Mouse (Mus musculus): ENCODE measurements at regions not wholly inside any gene's neighbourhood (a gene's known extent, or its start where the extent isn't known, plus 50 kb on each side); places are given as distances from the start of the nearest gene placed in this dataset.

- no peaks in the 10 kb centered on the region for H3K4me1 ChIP-seq (ENCODE audit: insufficient read depth)
- H3K36me3 ChIP-seq (ENCODE audit: insufficient read depth): no peaks in the 10 kb centered on the region
- no peak overlapping the region for H3K27ac ChIP-seq (ENCODE audit: low read depth, low read length)
- no peak overlapping the region for H3K4me2 ChIP-seq (ENCODE audit: low read depth)
- WGBS: 61% methylated on average over 9 of the region's 9 CpGs
- H3K9me3 ChIP-seq (ENCODE audit: low read length): no peaks in the 10 kb centered on the region
- ATAC-seq (no peak), DNase-seq (peak; percentile 34)
- no peaks in the 10 kb centered on the region for H3K27me3 ChIP-seq (ENCODE audit: insufficient read depth, low read length)
- no peak overlapping the region for H3K4me3 ChIP-seq (ENCODE audit: low read depth, low read length)
- no peak for TF ChIP-seq CTCF (IDR thresholded peaks at IDR 0.05; ENCODE audit: low read depth)
- H3K9ac ChIP-seq: no peak overlapping the region
These were observed 162.6 kb downstream of the Inhbb start for GRCm38 (mm10) chr1:119259455-119259854.

- Histone ChIP-seq H3K4me3 (ENCODE audit: low read depth, low read length) (no peak overlapping the region), H3K4me1 (ENCODE audit: insufficient read depth) (no peaks in the 10 kb centered on the region), H3K36me3 (ENCODE audit: insufficient read depth) (no peaks in the 10 kb centered on the region), H3K27me3 (ENCODE audit: insufficient read depth, low read length) (no peaks in the 10 kb centered on the region), H3K9me3 (ENCODE audit: low read length) (no peaks in the 10 kb centered on the region), H3K9ac (no peak overlapping the region), H3K27ac (ENCODE audit: low read depth, low read length) (no peak overlapping the region), H3K4me2 (ENCODE audit: low read depth) (no peak overlapping the region)
- peak; percentile 77 for DNase-seq
- no peak for TF ChIP-seq CTCF (IDR thresholded peaks at IDR 0.05; ENCODE audit: low read depth)
- peak; percentile 85 for ATAC-seq
- 36% methylated on average over 8 of the region's 8 CpGs for WGBS
These were observed 165.3 kb downstream of the Inhbb start for GRCm38 (mm10) chr1:119256769-119257168.

- Histone ChIP-seq H3K4me2 (ENCODE audit: low read depth) (no peak overlapping the region), H3K4me1 (ENCODE audit: insufficient read depth) (no peaks in the 10 kb centered on the region), H3K36me3 (ENCODE audit: insufficient read depth) (no peaks in the 10 kb centered on the region), H3K9ac (no peak overlapping the region), H3K27me3 (ENCODE audit: insufficient read depth, low read length) (no peaks in the 10 kb centered on the region), H3K27ac (ENCODE audit: low read depth, low read length) (peak overlapping the region; percentile 45; the same call in 1 of the 2 replicates), H3K4me3 (ENCODE audit: low read depth, low read length) (no peak overlapping the region), H3K9me3 (ENCODE audit: low read length) (no peaks in the 10 kb centered on the region)
- DNase-seq: peak; percentile 24
- TF ChIP-seq CTCF (IDR thresholded peaks at IDR 0.05; ENCODE audit: low read depth): peak; percentile 34
- 33% methylated on average over 5 of the region's 5 CpGs for WGBS
- 0 out of 2 replicates have a peak, but pooled peaks have one; percentile 10 for ATAC-seq
These were observed 166.0 kb downstream of the Inhbb start for GRCm38 (mm10) chr1:119256097-119256473.

GRCm38 (mm10) chr1:119255386-119256096 lies 166.5 kb downstream of the Inhbb start:
- WGBS: 28% methylated on average over 20 of the region's 20 CpGs
- Histone ChIP-seq H3K9me3 (ENCODE audit: low read length) (no peaks in the 10 kb centered on the region), H3K36me3 (ENCODE audit: insufficient read depth) (no peaks in the 10 kb centered on the region), H3K4me2 (ENCODE audit: low read depth) (no peak overlapping the region), H3K27me3 (ENCODE audit: insufficient read depth, low read length) (no peaks in the 10 kb centered on the region), H3K27ac (ENCODE audit: low read depth, low read length) (peak overlapping the region; percentile 45; the same call in 1 of the 2 replicates), H3K4me3 (ENCODE audit: low read depth, low read length) (no peak overlapping the region), H3K4me1 (ENCODE audit: insufficient read depth) (no peaks in the 10 kb centered on the region), H3K9ac (no peak overlapping the region)
- DNase-seq (peak; percentile 66), ATAC-seq (peak; percentile 76)
- TF ChIP-seq CTCF (IDR thresholded peaks at IDR 0.05; ENCODE audit: low read depth): no peak

- H3K9me3 ChIP-seq (ENCODE audit: low read length): no peaks in the 10 kb centered on the region
- no peak for TF ChIP-seq CTCF (IDR thresholded peaks at IDR 0.05; ENCODE audit: low read depth)
- H3K27me3 ChIP-seq (ENCODE audit: insufficient read depth, low read length): no peaks in the 10 kb centered on the region
- ATAC-seq (no peak), DNase-seq (peak; percentile 11)
- no peak overlapping the region for H3K4me3 ChIP-seq (ENCODE audit: low read depth, low read length)
- H3K36me3 ChIP-seq (ENCODE audit: insufficient read depth): no peaks in the 10 kb centered on the region
- H3K4me1 ChIP-seq (ENCODE audit: insufficient read depth): no peaks in the 10 kb centered on the region
- H3K27ac ChIP-seq (ENCODE audit: low read depth, low read length): no peak overlapping the region
- WGBS: 37% methylated on average over 5 of the region's 5 CpGs
- H3K4me2 ChIP-seq (ENCODE audit: low read depth): no peak overlapping the region
- H3K9ac ChIP-seq: no peak overlapping the region
These were observed 167.1 kb downstream of the Inhbb start for GRCm38 (mm10) chr1:119254928-119255327.

GRCm38 (mm10) chr1:119253371-119253851 lies 168.6 kb downstream of the Inhbb start:
- ATAC-seq: no peak
- no peaks in the 10 kb centered on the region for H3K27me3 ChIP-seq (ENCODE audit: insufficient read depth, low read length)
- 60% methylated on average over 7 of the region's 7 CpGs for WGBS
- no peak overlapping the region for H3K4me2 ChIP-seq (ENCODE audit: low read depth)
- no peak for TF ChIP-seq CTCF (IDR thresholded peaks at IDR 0.05; ENCODE audit: low read depth)
- no peaks in the 10 kb centered on the region for H3K4me1 ChIP-seq (ENCODE audit: insufficient read depth)
- H3K4me3 ChIP-seq (ENCODE audit: low read depth, low read length): no peak overlapping the region
- no peaks in the 10 kb centered on the region for H3K9me3 ChIP-seq (ENCODE audit: low read length)
- H3K9ac ChIP-seq: no peak overlapping the region
- no peaks in the 10 kb centered on the region for H3K36me3 ChIP-seq (ENCODE audit: insufficient read depth)
- no peak for DNase-seq
- no peak overlapping the region for H3K27ac ChIP-seq (ENCODE audit: low read depth, low read length)

- H3K4me3 ChIP-seq (ENCODE audit: low read depth, low read length): no peak overlapping the region
- no peaks in the 10 kb centered on the region for H3K4me1 ChIP-seq (ENCODE audit: insufficient read depth)
- no peak for DNase-seq
- H3K4me2 ChIP-seq (ENCODE audit: low read depth): no peak overlapping the region
- no peak for ATAC-seq
- WGBS: 89% methylated on average over 6 of the region's 6 CpGs
- no peak overlapping the region for H3K27ac ChIP-seq (ENCODE audit: low read depth, low read length)
- H3K27me3 ChIP-seq (ENCODE audit: insufficient read depth, low read length): no peaks in the 10 kb centered on the region
- H3K36me3 ChIP-seq (ENCODE audit: insufficient read depth): no peaks in the 10 kb centered on the region
- no peak for TF ChIP-seq CTCF (IDR thresholded peaks at IDR 0.05; ENCODE audit: low read depth)
- no peaks in the 10 kb centered on the region for H3K9me3 ChIP-seq (ENCODE audit: low read length)
- H3K9ac ChIP-seq: no peak overlapping the region
These were observed 169.6 kb downstream of the Inhbb start for GRCm38 (mm10) chr1:119252403-119252802.
